Mouse (Mus musculus): Measurements from ENCODE around the gene Olfr203.
"Not testable (repeated sequence)": the region's sequence is repeated elsewhere in the genome, so short reads cannot be mapped to it uniquely, and the experiment has no call there.

Olfr203 gene

DNA sequence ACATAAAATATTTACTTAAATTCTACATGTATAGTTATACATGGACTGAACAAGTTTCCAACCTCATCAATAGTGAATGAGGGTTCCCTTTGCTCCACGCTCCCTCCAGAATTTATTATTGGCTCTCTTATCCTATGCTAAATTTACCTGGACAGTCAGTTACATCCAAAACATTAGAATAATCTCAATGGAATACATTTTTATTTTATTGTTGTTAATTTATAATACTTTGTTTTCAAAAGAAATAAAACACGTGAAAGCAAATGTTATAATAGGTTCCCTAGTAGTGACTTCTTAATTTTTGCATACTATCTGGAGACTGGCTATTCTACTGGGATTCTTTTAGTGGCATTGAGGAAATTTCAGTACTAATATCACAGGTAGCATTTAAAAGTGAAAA, at the start of gene Olfr203:
TSS of gene Olfr203 (plus strand) at position 301 of the 400 bp plus-strand sequence.
- DNase-seq (ENCODE audit: low read depth, low spot score): no peak

DNA sequence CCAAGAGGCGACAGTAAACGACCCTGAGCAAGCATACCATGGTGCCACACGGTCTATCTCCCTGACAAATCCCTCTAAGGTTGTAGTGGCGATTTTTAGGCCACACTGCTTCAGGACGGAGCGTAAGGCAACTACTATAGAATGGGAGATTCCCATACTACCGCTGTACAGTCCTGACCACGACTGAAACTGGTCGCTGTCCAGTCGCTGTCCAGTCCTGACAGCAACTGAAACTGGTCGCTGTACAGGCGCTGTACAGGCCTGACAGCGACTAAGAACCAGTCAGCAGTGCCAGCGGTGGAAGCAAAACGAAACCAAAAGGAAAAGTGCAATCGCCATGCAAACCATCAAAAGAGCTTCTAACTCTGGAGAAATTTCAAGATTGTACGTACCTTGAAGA, 49.0 kb upstream of the Olfr203 start:
- no peak for DNase-seq (ENCODE audit: low read depth, low spot score)

DNA sequence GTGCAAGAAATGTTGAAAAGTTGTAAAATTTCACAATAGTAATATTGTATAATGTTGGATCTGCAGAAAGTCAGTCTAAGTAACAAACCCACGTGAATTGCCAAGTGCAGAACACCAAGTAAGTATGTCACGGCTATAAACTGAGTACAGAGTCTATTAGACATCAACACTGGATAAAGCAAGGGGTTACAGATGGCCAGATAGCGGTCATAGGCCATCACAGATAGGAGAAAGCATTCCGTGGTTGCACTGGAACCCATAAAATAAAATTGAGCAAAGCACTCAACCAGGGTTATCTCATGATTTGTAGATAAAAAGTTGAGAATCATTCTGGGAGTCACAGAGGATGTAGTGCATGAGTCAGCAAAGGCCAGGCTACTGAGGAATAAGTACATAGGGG, 29.6 kb upstream of the Olfr203 start:
- DNase-seq (ENCODE audit: low read depth, low spot score): not testable (repeated sequence)

DNA sequence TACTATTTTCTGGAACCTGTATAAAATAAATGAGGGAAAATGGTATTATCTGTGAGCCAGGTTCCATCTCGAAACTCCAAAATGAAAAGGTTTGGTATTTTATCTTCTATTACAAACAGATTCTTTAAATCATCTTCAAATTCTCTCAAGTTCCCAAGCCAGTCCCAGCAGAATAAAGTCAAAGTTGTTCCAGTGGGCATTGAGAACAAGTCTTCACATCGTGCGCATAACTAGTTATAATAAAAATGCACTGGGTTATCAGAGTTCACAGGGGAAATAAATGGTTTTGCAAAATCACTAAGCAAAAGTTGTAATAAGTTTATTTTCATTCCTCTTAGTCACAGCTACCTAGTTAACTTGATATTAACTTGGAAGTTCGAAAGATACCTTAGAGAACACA, 26.1 kb upstream of the Olfr203 start, which contains the start of gene Olfr201:
TSS of gene Olfr201 (minus strand) at position 101 of the 400 bp plus-strand sequence.
- DNase-seq (ENCODE audit: low read depth, low spot score): not testable (repeated sequence)

DNA sequence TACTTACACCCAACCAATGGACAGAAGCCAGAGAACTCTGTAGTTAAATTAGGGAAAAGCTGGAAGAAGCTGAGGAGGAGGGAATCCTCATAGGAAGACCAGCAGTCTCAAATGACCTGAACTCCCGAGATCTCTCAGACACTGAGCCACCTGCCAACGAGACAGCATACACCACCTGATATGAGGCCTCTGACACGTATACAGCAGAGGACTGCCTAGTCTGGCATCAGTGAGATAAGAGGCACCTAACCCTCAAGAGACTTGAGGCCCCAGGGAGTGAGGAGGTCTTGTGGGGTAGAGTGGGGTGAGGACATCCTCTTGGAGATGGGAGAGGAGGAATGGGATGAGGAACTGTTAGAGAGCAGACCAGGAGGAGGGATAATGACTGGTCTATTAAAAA, 18.1 kb upstream of the Olfr203 start:
- no peak for DNase-seq (ENCODE audit: low read depth, low spot score)

DNA sequence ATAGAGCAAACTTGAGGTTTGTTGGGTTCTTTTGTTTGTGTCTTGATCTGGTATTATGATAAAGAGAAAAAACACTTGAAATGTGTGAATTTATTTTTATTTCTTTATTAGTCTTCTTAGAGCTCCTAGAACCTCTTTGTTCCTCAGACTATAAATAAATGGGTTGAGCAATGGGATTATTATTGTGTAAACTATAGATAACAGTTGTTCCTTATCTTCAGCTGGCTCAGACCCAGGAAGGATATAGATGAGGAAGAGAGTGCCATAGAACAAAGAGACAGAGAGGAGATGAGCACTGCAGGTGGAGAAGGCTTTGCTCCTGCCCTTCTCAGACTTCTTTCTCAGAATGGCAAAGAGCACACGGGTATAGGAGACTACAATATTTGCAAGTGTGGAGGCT, 15.2 kb upstream of the Olfr203 start:
- no peak for DNase-seq (ENCODE audit: low read depth, low spot score)

DNA sequence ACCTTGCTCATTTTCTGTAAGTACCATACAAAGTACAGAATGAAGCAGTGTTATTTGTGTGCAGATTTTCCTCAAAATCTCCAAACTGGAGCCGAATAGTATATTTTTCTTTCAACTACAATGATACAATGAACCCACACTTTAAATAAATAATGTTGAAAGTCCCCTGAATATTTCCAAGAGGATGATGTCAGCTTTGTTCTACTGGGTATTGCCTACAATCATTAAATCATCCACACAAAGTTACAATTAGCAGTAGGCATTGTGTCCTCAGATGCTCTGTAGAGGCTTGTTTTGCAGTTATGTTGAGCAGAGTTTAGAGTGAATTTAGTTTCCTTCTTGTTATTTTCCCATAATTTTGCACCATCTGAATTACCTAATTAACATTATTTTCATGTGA, 12.0 kb upstream of the Olfr203 start, which contains the start of gene Olfr202:
TSS of gene Olfr202 (minus strand) at position 101 of the 400 bp plus-strand sequence.
- no peak for DNase-seq (ENCODE audit: low read depth, low spot score)

DNA sequence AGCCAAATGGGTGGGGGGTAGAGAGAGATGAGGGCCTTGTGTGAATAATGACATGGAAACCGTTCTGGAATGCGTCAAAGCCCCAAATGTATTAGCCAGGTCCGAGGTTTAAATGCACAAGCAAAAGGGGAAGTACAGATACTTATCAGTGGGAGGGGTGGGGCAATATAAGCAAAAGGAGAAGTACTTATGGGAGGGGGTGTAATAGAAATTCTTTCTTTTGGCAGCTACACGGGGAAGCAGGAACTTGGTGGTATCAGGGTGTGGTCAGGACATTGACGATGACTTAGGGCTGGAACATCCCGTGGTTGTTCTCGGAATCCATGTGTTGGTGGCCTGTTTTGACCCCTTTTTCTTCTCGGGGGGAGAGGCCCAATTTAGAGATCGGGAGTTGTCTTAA, 11.1 kb upstream of the Olfr203 start:
- not testable (repeated sequence) for DNase-seq (ENCODE audit: low read depth, low spot score)

DNA sequence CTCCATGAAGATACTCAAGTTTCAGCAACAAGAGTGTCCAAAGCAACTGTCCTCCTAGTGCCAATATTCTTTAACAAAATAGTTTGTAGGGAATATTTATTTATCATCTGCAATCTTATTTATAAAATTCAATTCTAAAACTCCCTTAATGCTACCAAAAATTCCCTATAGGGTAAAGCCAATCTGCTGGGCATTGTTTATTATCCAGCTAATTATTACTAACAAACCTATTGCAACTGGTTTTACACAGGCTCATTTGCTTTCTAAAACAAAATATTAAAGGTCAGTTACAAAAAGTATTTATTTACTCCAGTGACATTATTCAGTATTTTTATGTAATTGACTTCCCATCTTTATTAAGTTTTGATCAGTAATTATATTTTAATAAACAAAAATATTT, 19.5 kb downstream of the Olfr203 start, which contains the start of gene Olfr204:
TSS of gene Olfr204 (minus strand) at position 101 of the 400 bp plus-strand sequence.
- DNase-seq (ENCODE audit: low read depth, low spot score): no peak

DNA sequence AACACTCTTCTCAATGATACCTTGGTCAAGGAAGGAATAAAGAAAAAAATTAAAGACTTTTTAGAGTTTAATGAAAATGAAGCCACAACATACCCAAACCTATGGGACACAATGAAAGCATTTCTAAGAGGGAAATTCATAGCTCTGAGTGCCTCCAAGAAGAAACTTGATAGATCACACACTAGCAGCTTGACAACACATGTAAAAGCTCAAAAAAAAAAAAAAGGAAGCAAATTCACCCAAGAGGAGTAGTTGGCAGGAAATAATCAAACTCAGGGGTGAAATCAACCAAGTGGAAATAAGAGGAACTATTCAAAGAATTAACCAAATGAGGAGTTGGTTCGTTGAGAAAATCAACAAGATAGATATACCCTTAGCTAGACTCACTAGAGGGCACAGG, 24.6 kb downstream of the Olfr203 start:
- DNase-seq (ENCODE audit: low read depth, low spot score): not testable (repeated sequence)

DNA sequence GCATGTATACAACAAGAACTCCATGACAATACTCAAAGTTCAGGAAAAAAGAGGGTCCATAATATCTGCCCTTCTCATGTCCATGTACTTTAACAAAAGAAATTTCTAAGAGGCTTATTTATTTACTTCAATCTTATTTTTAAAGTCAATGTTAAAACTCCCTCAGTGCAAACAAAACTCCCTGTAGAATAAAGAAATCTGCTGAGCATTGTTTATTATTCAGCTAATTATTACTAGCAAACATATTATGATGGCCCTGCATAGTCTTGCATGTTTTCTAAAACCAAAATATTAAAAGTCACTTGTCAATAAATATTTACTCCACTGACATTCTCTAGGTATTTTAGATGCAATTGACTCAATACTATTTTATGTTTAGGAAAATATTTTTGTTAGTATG, 32.4 kb downstream of the Olfr203 start, which contains the start of gene Olfr205:
TSS of gene Olfr205 (minus strand) at position 101 of the 400 bp plus-strand sequence.
- no peak for DNase-seq (ENCODE audit: low read depth, low spot score)

DNA sequence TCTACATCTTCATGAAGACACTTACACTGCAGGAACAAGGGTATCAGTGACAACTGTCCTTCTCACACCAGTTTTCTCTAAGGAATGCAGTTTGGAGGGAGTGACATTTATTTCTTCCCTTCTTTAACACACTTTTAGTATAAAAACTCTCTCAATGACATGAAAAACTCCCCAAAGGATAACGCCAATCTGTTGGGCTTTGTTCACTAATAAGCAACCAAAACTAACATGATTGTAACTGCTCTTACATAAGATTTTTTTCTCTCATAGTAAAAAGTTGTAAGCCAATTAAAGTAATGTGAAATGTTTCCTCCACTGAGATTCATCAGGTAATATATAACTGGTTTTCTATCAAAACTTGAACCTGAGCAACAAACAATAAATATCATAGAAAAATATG, 50.5 kb downstream of the Olfr203 start, which contains the start of gene Olfr206:
TSS of gene Olfr206 (minus strand) at position 101 of the 400 bp plus-strand sequence.
- DNase-seq (ENCODE audit: low read depth, low spot score): no peak
